Mouse (Mus musculus) CH12.LX (cell line): Measurements from ENCODE around the gene Twsg1.

Experiments
- CTCF ChIP-seq, 2 experiments: IDR thresholded peaks in 1 of 2; conservative IDR thresholded peaks in 1 of 2; 2 replicates each; pipeline ENCODE4 v1.5.1; 2011 to 2012; ENCODE audit warnings: low read depth in 2 of 2, low read length in 2 of 2, improper control_type of control experiment in 1 of 2, inconsistent platforms in 1 of 2, mild to moderate bottlenecking in 1 of 2, moderate library complexity in 1 of 2
- MAX ChIP-seq: IDR thresholded peaks from 2 replicates; pipeline ENCODE4 v1.6.1; 2011; ENCODE audit warnings: low read length, improper control_type of control experiment
- NRF1 ChIP-seq: IDR thresholded peaks from 2 replicates; pipeline ENCODE4 v1.6.1; 2014; ENCODE audit warnings: low read depth, mild to moderate bottlenecking, inconsistent platforms, low read length, improper control_type of control experiment, moderate library complexity

- TF ChIP-seq CTCF (conservative IDR thresholded peaks at IDR 0.05 in 1 of 2, IDR thresholded peaks at IDR 0.05 in 1 of 2; ENCODE audit: low read depth in 2 of 2, low read length in 2 of 2), result no peak
- TF ChIP-seq NRF1, result 0 out of 2 replicates have a peak, but pooled peaks have one; percentile 18
- peak; percentile 39; the same call in 1 of the 2 replicates for TF ChIP-seq MAX
Measured at GRCm38 (mm10) chr17:65929319-65929978, 21.6 kb downstream of the Twsg1 start.
